Mouse (Mus musculus) midbrain, embryonic 11.5 days (tissue): ENCODE measurements around the gene Olfr1442. TPM values are rescaled to one million over a fixed set of nuclear protein-coding genes. Genes with fewer than 3 reads are reported as not detected.
"Not testable (repeated sequence)": the region's sequence is repeated elsewhere in the genome, so short reads cannot be mapped to it uniquely, and the experiment has no call there.

Source experiments
- ATAC-seq: fragments of 200-750 bp; cut with Nextera tagmentation; 2 replicates; pipeline ENCODE4 v1.8.0; 2017; ENCODE audit warnings: moderate TSS enrichment, moderate library complexity; ENCODE audit not compliant: low FRiP score
- DNase-seq: peaks from one replicate; pipeline ENCODE4 v3.0.0; 2015; ENCODE audit warnings: low spot score; ENCODE audit errors: missing footprints
- H3K27ac ChIP-seq: fragments of 300-500 bp; sonication (generic); 2 replicates; pipeline ENCODE4 v1.5.1; 2014; ENCODE audit warnings: low read depth, low read length
- H3K27me3 ChIP-seq: fragments of 300-500 bp; sonication (generic); 2 replicates; pipeline ENCODE4 v1.6.1; 2014; ENCODE audit warnings: mild to moderate bottlenecking, low read length, moderate library complexity, mixed read lengths; ENCODE audit not compliant: control insufficient read depth, insufficient read depth
- H3K36me3 ChIP-seq: fragments of 300-500 bp; sonication (generic); 2 replicates; pipeline ENCODE4 v1.6.1; 2014; ENCODE audit warnings: mild to moderate bottlenecking, low read length, moderate library complexity, mixed read lengths; ENCODE audit not compliant: control insufficient read depth, insufficient read depth
- H3K4me1 ChIP-seq: fragments of 300-500 bp; sonication (generic); 2 replicates; pipeline ENCODE4 v1.6.1; 2014; ENCODE audit warnings: low read length; ENCODE audit not compliant: control insufficient read depth, insufficient read depth
- H3K4me2 ChIP-seq: fragments of 300-500 bp; sonication (generic); 2 replicates; pipeline ENCODE4 v1.6.1; 2014; ENCODE audit warnings: mild to moderate bottlenecking, moderate library complexity
- H3K4me3 ChIP-seq: fragments of 300-500 bp; sonication (generic); 2 replicates; pipeline ENCODE4 v1.5.1; 2014; ENCODE audit warnings: low read depth, low read length
- H3K9ac ChIP-seq: fragments of 300-500 bp; sonication (generic); 2 replicates; pipeline ENCODE4 v1.6.1; 2014; ENCODE audit warnings: low read length
- H3K9me3 ChIP-seq: fragments of 300-500 bp; sonication (generic); 2 replicates; pipeline ENCODE4 v1.6.1; 2016; ENCODE audit warnings: low read length; ENCODE audit not compliant: control insufficient read depth
- WGBS: fragments of 180-500 bp; shearing (Covaris S2); extraction: QIAGEN DNeasy Blood & Tissue Kit; methylation state at CpG from one replicate; pipeline ENCODE4 v1.1.7; 2014; 5-methylcytosine and 5-hydroxymethylcytosine counted together
- polyA plus RNA-seq: library from polyadenylated mRNA; unstranded; fragments of >200 nt; fragmentation: Nextera tagmentation; extraction: Ambion mirVana; gene quantifications from 2 replicates; pipeline ENCODE4 v1.2.1, GENCODE M21; 2014

Gene Olfr1442
- polyA plus RNA-seq, 1 experiment from 2014 or later, result not detected

- not testable (repeated sequence) for H3K9me3 ChIP-seq, H3K27me3 ChIP-seq, H3K4me1 ChIP-seq, H3K9ac ChIP-seq, ATAC-seq, H3K36me3 ChIP-seq, H3K27ac ChIP-seq, DNase-seq, H3K4me3 ChIP-seq, H3K4me2 ChIP-seq
- WGBS, result 91% methylated on average over 7 of the region's 7 CpGs
Observed at GRCm38 (mm10) chr19:12721596-12721995, 51.4 kb downstream of the Olfr1442 start.

DNA sequence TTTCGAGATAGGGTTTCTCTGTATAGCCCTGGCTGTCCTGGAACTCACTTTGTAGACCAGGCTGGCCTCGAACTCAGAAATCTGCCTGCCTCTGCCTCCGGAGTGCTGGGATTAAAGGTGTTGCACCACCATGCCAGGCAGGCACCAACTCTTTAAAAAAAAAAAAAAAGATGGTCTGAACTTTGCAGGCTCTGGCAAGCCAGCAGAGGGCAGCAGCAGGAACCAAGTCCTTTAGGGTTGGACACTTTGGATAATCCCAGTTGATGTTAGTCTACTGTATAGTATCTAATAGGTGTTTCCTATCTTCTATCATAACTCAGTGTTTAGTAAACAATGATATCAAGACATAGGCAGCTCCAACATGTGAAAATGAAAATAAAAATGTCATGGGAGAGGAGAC lies 52.1 kb downstream of the Olfr1442 start:
- Histone ChIP-seq H3K9me3 (no peaks in the 10 kb centered on the region), H3K4me2 (no peak overlapping the region), H3K27me3 (no peaks in the 10 kb centered on the region), H3K4me3 (no peak overlapping the region), H3K9ac (no peak overlapping the region), H3K36me3 (no peaks in the 10 kb centered on the region), H3K27ac (no peak overlapping the region), H3K4me1 (no peaks in the 10 kb centered on the region)
- WGBS, result 81% methylated on average over 2 of the region's 3 CpGs
- ATAC-seq (no peak), DNase-seq (no peak)

DNA sequence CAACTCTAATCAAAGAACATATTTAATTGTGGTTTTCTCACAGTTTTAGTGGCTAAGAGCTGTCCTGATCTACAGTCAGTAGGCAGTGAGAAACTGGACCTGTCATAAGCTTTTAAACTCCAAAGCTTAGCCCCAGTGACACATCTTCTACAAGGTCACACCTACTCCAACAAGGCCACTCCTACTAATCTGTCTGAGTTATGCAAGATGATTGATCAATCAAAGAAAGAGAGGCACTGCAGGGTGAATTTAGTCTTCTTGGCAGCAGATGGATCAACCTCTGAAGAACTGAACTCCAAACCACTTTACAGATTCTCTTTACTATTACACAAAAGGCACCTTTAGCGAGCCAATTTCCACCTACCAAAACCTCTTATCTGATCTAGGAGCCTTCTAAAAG lies 55.6 kb downstream of the Olfr1442 start:
- no peaks in the 10 kb centered on the region for H3K36me3 ChIP-seq
- no peaks in the 10 kb centered on the region for H3K27me3 ChIP-seq
- 82% methylated on average over 1 of the region's 1 CpGs for WGBS
- no peaks in the 10 kb centered on the region for H3K4me1 ChIP-seq
- H3K27ac ChIP-seq, result no peak overlapping the region
- no peak for ATAC-seq
- H3K9ac ChIP-seq, result no peak overlapping the region
- no peak overlapping the region for H3K4me2 ChIP-seq
- H3K9me3 ChIP-seq, result no peaks in the 10 kb centered on the region
- no peak for DNase-seq
- no peak overlapping the region for H3K4me3 ChIP-seq

Other genes with a start within 250 kb of the Olfr1442 start
- gene Pfpl, start 242.5 kb upstream of the Olfr1442 start, polyA plus RNA-seq, result not detected in 2 replicates
- gene Mpeg1, start 209.7 kb upstream of the Olfr1442 start, polyA plus RNA-seq, result 0.90 and 1.1 TPM in 2 replicates
- 62.0 and 64.3 TPM in 2 replicates for gene Dtx4, start 169.0 kb upstream of the Olfr1442 start, polyA plus RNA-seq
- gene Fam111a, start 124.7 kb upstream of the Olfr1442 start, polyA plus RNA-seq, result 27.4 and 31.1 TPM in 2 replicates
- gene Gm4952, start 70.5 kb upstream of the Olfr1442 start, polyA plus RNA-seq, result not detected in 2 replicates
- not detected in 2 replicates for gene Glyat, start 37.1 kb upstream of the Olfr1442 start, polyA plus RNA-seq
- not detected in 2 replicates for gene Olfr1443, start 7.7 kb downstream of the Olfr1442 start, polyA plus RNA-seq
- not detected in 2 replicates for gene Keg1, start 25.3 kb downstream of the Olfr1442 start, polyA plus RNA-seq
- 0.36 and 0.91 TPM in 2 replicates for gene Cntf, start 95.2 kb downstream of the Olfr1442 start, polyA plus RNA-seq
- gene Zfp91, start 125.7 kb downstream of the Olfr1442 start, polyA plus RNA-seq, result 13.1 and 13.2 TPM in 2 replicates
- 0.92 and 1.2 TPM in 2 replicates for gene Lpxn, start 125.8 kb downstream of the Olfr1442 start, polyA plus RNA-seq
- gene Gm5244, start 176.2 kb downstream of the Olfr1442 start, polyA plus RNA-seq, result not detected in 2 replicates
- gene Olfr1444, start 186.8 kb downstream of the Olfr1442 start, polyA plus RNA-seq, result not detected in 2 replicates
- not detected in 2 replicates for gene Olfr1445, start 213.4 kb downstream of the Olfr1442 start, polyA plus RNA-seq
- gene Olfr1446, start 223.1 kb downstream of the Olfr1442 start, polyA plus RNA-seq, result not detected in 2 replicates
- gene Olfr1447, start 233.3 kb downstream of the Olfr1442 start, polyA plus RNA-seq, result not detected in 2 replicates